Mouse (Mus musculus): ENCODE results near the gene Atp8b5. TPM values are rescaled to one million over a fixed set of nuclear protein-coding genes. Genes with fewer than 3 reads are reported as not detected.

Atp8b5 gene
- polyA plus RNA-seq, 1 experiment = 0.77 TPM

- Histone ChIP-seq H3K27ac (ENCODE audit: insufficient read depth, low read length) (no peak overlapping the region), H3K4me1 (ENCODE audit: control insufficient read depth, insufficient read depth, low read length) (peaks cover 2% of the 10 kb centered on the region; the same call in 1 of the 2 replicates), H3K4me3 (ENCODE audit: insufficient read depth, low read length) (no peak overlapping the region)
- TF ChIP-seq POLR2A (IDR thresholded peaks at IDR 0.05; ENCODE audit: extremely low read depth, insufficient read depth, low read length) (no peak), CTCF (IDR thresholded peaks at IDR 0.05; ENCODE audit: extremely low read depth, insufficient read depth, low read length) (no peak)
Measured at GRCm38 (mm10) chr4:43417269-43418062, 150.5 kb downstream of the Atp8b5 start.

- H3K4me1 ChIP-seq (ENCODE audit: control insufficient read depth, insufficient read depth, low read length) = peaks cover 2% of the 10 kb centered on the region; the same call in 1 of the 2 replicates
- TF ChIP-seq POLR2A (IDR thresholded peaks at IDR 0.05; ENCODE audit: extremely low read depth, insufficient read depth, low read length) (no peak), CTCF (IDR thresholded peaks at IDR 0.05; ENCODE audit: extremely low read depth, insufficient read depth, low read length) (no peak)
- H3K27ac ChIP-seq (ENCODE audit: insufficient read depth, low read length) = no peak overlapping the region
- H3K4me3 ChIP-seq (ENCODE audit: insufficient read depth, low read length) = no peak overlapping the region
Measured at GRCm38 (mm10) chr4:43418450-43418849, 151.5 kb downstream of the Atp8b5 start.

GRCm38 (mm10) chr4:43418973-43419656 lies 152.2 kb downstream of the Atp8b5 start:
- H3K27ac ChIP-seq (ENCODE audit: insufficient read depth, low read length) = no peak overlapping the region; the same call in 1 of the 2 replicates
- no peak overlapping the region for H3K4me3 ChIP-seq (ENCODE audit: insufficient read depth, low read length)
- no peak for TF ChIP-seq CTCF (IDR thresholded peaks at IDR 0.05; ENCODE audit: extremely low read depth, insufficient read depth, low read length)
- no peak for TF ChIP-seq POLR2A (IDR thresholded peaks at IDR 0.05; ENCODE audit: extremely low read depth, insufficient read depth, low read length)
- H3K4me1 ChIP-seq (ENCODE audit: control insufficient read depth, insufficient read depth, low read length) = peaks cover 2% of the 10 kb centered on the region; the same call in 1 of the 2 replicates

GRCm38 (mm10) chr4:43419801-43420281 lies 152.9 kb downstream of the Atp8b5 start:
- no peak overlapping the region for H3K4me3 ChIP-seq (ENCODE audit: insufficient read depth, low read length)
- H3K27ac ChIP-seq (ENCODE audit: insufficient read depth, low read length) = no peak overlapping the region
- no peak for TF ChIP-seq POLR2A (IDR thresholded peaks at IDR 0.05; ENCODE audit: extremely low read depth, insufficient read depth, low read length)
- no peak for TF ChIP-seq CTCF (IDR thresholded peaks at IDR 0.05; ENCODE audit: extremely low read depth, insufficient read depth, low read length)
- peaks cover 2% of the 10 kb centered on the region; the same call in 1 of the 2 replicates for H3K4me1 ChIP-seq (ENCODE audit: control insufficient read depth, insufficient read depth, low read length)

- Histone ChIP-seq H3K27ac (ENCODE audit: insufficient read depth, low read length) (no peak overlapping the region), H3K4me3 (ENCODE audit: insufficient read depth, low read length) (no peak overlapping the region), H3K4me1 (ENCODE audit: control insufficient read depth, insufficient read depth, low read length) (peaks cover 2% of the 10 kb centered on the region; the same call in 1 of the 2 replicates)
- TF ChIP-seq CTCF (IDR thresholded peaks at IDR 0.05; ENCODE audit: extremely low read depth, insufficient read depth, low read length) = peak; percentile 84
- TF ChIP-seq POLR2A (IDR thresholded peaks at IDR 0.05; ENCODE audit: extremely low read depth, insufficient read depth, low read length) = no peak
Measured at GRCm38 (mm10) chr4:43420305-43420704, 153.3 kb downstream of the Atp8b5 start.

- peaks cover 2% of the 10 kb centered on the region; the same call in 1 of the 2 replicates for H3K4me1 ChIP-seq (ENCODE audit: control insufficient read depth, insufficient read depth, low read length)
- no peak for TF ChIP-seq CTCF (IDR thresholded peaks at IDR 0.05; ENCODE audit: extremely low read depth, insufficient read depth, low read length)
- no peak for TF ChIP-seq POLR2A (IDR thresholded peaks at IDR 0.05; ENCODE audit: extremely low read depth, insufficient read depth, low read length)
- no peak overlapping the region for H3K4me3 ChIP-seq (ENCODE audit: insufficient read depth, low read length)
- no peak overlapping the region for H3K27ac ChIP-seq (ENCODE audit: insufficient read depth, low read length)
Measured at GRCm38 (mm10) chr4:43421632-43422240, 154.8 kb downstream of the Atp8b5 start.

Other genes with a start within 250 kb of the Atp8b5 start
- gene Pigo, start 241.3 kb upstream of the Atp8b5 start, polyA plus RNA-seq (2012; rRNA removed) = 21.0 and 21.9 TPM in 2 replicates
- gene Stoml2, start 235.4 kb upstream of the Atp8b5 start, polyA plus RNA-seq (2012; rRNA removed) = 128 and 132 TPM in 2 replicates
- 28.5 and 29.2 TPM in 2 replicates for gene Fam214b, start 220.9 kb upstream of the Atp8b5 start, polyA plus RNA-seq (2012; rRNA removed)
- gene Unc13b, start 208.2 kb upstream of the Atp8b5 start, polyA plus RNA-seq (2012; rRNA removed) = 66.7 and 77.8 TPM in 2 replicates
- gene Rusc2, start 114.8 kb downstream of the Atp8b5 start, polyA plus RNA-seq (2012; rRNA removed) = 50.6 and 53.8 TPM in 2 replicates
- gene Fam166b, start 162.0 kb downstream of the Atp8b5 start, polyA plus RNA-seq (2012; rRNA removed) = 1.8 and 1.9 TPM in 2 replicates
- 77.0 and 78.5 TPM in 2 replicates for gene Tesk1, start 174.8 kb downstream of the Atp8b5 start, polyA plus RNA-seq (2012; rRNA removed)
- 1.0 and 1.8 TPM in 2 replicates for gene Cd72, start 187.5 kb downstream of the Atp8b5 start, polyA plus RNA-seq (2012; rRNA removed)
- gene Sit1, start 216.6 kb downstream of the Atp8b5 start, polyA plus RNA-seq (2012; rRNA removed) = 0.08 TPM in 1 of 2 replicates, not detected in the other
- gene Ccdc107, start 225.7 kb downstream of the Atp8b5 start, polyA plus RNA-seq (2012; rRNA removed) = 75.7 and 82.6 TPM in 2 replicates
- 0.55 and 2.7 TPM in 2 replicates for gene Arhgef39, start 232.5 kb downstream of the Atp8b5 start, polyA plus RNA-seq (2012; rRNA removed)
- gene Car9, start 239.8 kb downstream of the Atp8b5 start, polyA plus RNA-seq (2012; rRNA removed) = 0.32 and 0.61 TPM in 2 replicates

Measured in cortical plate, adult 2 months (tissue).